In the genomic region with DNA sequence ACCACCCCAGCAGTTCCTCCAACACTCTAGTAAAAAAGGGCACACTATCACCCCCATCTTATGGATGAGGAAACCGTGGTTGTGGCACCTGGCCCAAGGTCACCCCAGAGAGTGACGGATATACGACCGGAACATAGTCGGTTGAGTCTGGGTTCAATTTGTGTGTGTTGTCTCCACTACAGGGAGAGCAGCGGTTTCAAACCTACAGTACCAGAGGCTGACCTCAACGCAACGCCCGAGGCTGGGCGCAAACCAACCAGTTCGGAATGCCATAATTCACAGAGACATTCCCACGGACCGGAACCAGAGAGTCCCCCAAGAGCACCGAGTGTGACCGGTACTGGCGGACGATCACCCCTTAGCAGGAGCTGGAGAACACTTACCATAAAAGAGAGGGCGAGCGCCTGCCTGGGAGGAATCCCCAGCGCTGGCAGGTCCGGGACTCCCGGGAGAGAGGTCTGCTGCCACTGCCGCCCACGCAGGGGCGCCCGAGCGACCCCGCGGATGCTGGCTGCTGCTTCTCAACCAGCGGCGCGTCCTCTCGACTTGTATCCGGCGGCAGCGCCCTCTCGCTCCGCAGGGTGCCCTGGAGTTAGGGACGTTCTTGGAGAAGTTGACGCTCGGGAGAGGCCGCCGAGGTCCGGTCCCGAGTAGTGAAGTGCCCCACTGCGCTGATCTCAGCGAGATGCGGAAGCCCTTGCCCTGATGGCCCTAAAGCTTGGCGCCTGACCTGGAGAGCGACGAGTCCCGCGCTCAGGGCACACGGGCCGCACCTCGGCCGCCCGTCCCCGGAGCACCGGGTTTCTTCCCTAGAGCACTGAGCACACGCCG, we compare ENCODE assay signal across 8 mouse cellular contexts. TPM values are rescaled to one million over a fixed set of nuclear protein-coding genes. Genes with fewer than 3 reads are reported as not detected.
DNase-seq lines count a peak whose midpoint lies in the region; ATAC-seq lines count a peak whose summit lies in the region.

No protein-coding gene starts in this region.

- DNase-seq in ZHBTc4 (ENCODE audit: low read depth, low spot score) = peak; percentile 87
- peak; percentile 52 to 59 for DNase-seq in cerebellum, postnatal 25 days
- peak; percentile 25 for DNase-seq in gastrocnemius, adult 18-20 months (ENCODE audit: low spot score)
- peak; percentile 42 to 61 for DNase-seq in layer of hippocampus, postnatal 36 days
- peak; percentile 70 to 81 for DNase-seq in lung, postnatal 4 days
- DNase-seq in right cerebral cortex, postnatal 10 days (ENCODE audit: low spot score in 2 of 2) = peak; percentile 87

- WGBS in hindbrain, embryonic 13.5 days = under 1% methylated on average over 62 of the region's 62 CpGs

- H3K9ac ChIP-seq in hindbrain, embryonic 13.5 days = peak overlapping the region; percentile 97

- peak; percentile 54 for ATAC-seq in hindbrain, embryonic 13.5 days (ENCODE audit: low FRiP score)
- ATAC-seq in monocyte, adult 5-6 weeks (replicated peaks; ENCODE audit: insufficient number of reproducible peaks, low FRiP score, low TSS enrichment, poor library complexity, severe bottlenecking) = no peak

- H3K4me3 ChIP-seq in hindbrain, embryonic 13.5 days = peak overlapping the region; percentile 80

- no peaks in the 10 kb centered on the region for H3K36me3 ChIP-seq in hindbrain, embryonic 13.5 days

- H3K4me1 ChIP-seq in hindbrain, embryonic 13.5 days (replicated peaks) = peaks cover 60% of the 10 kb centered on the region

- no peaks in the 10 kb centered on the region for H3K9me3 ChIP-seq in hindbrain, embryonic 13.5 days

- peak overlapping the region; percentile 80 for H3K4me2 ChIP-seq in hindbrain, embryonic 13.5 days

- H3K27me3 ChIP-seq in hindbrain, embryonic 13.5 days = no peaks in the 10 kb centered on the region

- peak overlapping the region; percentile 99 for H3K27ac ChIP-seq in hindbrain, embryonic 13.5 days

RNA-seq across cellular contexts. Expression of gene Spsb4, which starts 0.6 kb away (rescaled TPM):
- total RNA-seq in gastrocnemius, adult 18-20 months (2021) = 1 to 10 TPM; 1.3 to 2.2 TPM
- 50.3 and 52.3 TPM in 2 replicates for polyA plus RNA-seq in hindbrain, embryonic 13.5 days (2015; fragmentation: Nextera tagmentation; extraction: Ambion mirVana)
- 1 to 10 TPM; 4.7 to 5.9 TPM for total RNA-seq in layer of hippocampus, postnatal 36 days (2021)
- not detected in 3 replicates for total RNA-seq in monocyte, adult 5-6 weeks (2017)

Comparison
In these comparisons a context has a peak if more than half of its experiments do, and no peak if none do; other contexts are left out.
1. DNase-seq: peak in every context shown above with its lines; median percentile 87 in ZHBTc4; 87 in right cerebral cortex, postnatal 10 days; 76 in lung, postnatal 4 days; 56 in cerebellum, postnatal 25 days; 52 in layer of hippocampus, postnatal 36 days; 25 in gastrocnemius, adult 18-20 months.